In the genomic region with DNA sequence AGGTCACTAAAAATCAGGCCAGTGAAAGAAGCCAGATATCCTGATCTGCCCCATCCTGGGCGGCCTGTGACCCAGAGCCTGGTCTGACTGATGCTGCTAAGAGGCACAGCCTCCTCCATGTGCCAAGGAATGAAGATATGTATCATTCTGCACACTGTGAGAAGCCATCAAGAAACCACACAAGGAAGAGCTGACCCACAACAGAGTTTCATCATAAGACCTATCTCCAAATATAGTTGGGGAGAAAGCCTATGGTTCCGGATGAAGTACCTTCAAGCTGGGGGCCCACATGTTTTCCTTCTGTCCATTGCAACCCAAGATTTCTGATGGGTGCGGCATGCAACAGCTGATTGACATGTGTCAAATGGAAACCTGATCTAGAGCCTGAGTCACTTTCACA, we compare ENCODE assay signal across 23 mouse cellular contexts. TPM values are rescaled to one million over a fixed set of nuclear protein-coding genes. Genes with fewer than 3 reads are reported as not detected.
DNase-seq lines count a peak whose midpoint lies in the region; ATAC-seq and TF ChIP-seq lines count a peak whose summit lies in the region.
"Had no signal": no experiment of that assay in that cellular context is flagged by ENCODE, and none has a peak within 500 bp of the region (broad histone marks: within the 10 kb centered on the region; RNA-seq: fewer than 3 reads in every experiment).

No protein-coding gene starts in this region.

- H3K4me1 ChIP-seq in CH12.LX (ENCODE audit: control insufficient read depth in 1 of 2, insufficient read depth in 2 of 2) = peaks cover 6 to 10% of the 10 kb centered on the region in 2 experiments; a peak in 3 of 4 replicates
- H3K4me1 ChIP-seq in heart, embryonic 11.5 days (ENCODE audit: control insufficient read depth, insufficient read depth, low read length) = 0 out of 2 replicates have a peak, but pooled peaks cover 4% of the 10 kb centered on the region
- no peaks in the 10 kb centered on the region for H3K4me1 ChIP-seq in midbrain, embryonic 14.5 days (ENCODE audit: control insufficient read depth, insufficient read depth, low read length)
- H3K4me1 ChIP-seq: embryonic facial prominence, embryonic 12.5 days; forebrain, embryonic 13.5 days; forebrain, embryonic 15.5 days had no signal

- ATAC-seq in granulocyte monocyte progenitor cell, adult 5-6 weeks (replicated peaks; ENCODE audit: poor library complexity, severe bottlenecking) = peak; percentile 58
- ATAC-seq in heart, embryonic 11.5 days (replicated peaks; ENCODE audit: insufficient number of reproducible peaks, low FRiP score, low TSS enrichment) = no peak
- no peak for ATAC-seq in midbrain, embryonic 14.5 days (ENCODE audit: low FRiP score, low TSS enrichment)
- ATAC-seq: CD4-positive, CD25-positive, alpha-beta regulatory T cell, adult 4 months; forebrain, embryonic 13.5 days; forebrain, embryonic 15.5 days; forebrain, postnatal 0 days had no signal

- no peak for TF ChIP-seq POLR2A in CH12.LX (IDR thresholded peaks at IDR 0.05; ENCODE audit: low read depth, low read length)

- 79% methylated on average over 3 of the region's 3 CpGs for WGBS in heart, embryonic 11.5 days (ENCODE audit: insufficient replicate concordance)
- 92% methylated on average over 3 of the region's 3 CpGs for WGBS in midbrain, embryonic 14.5 days

- no peak for TF ChIP-seq CTCF in CH12.LX (conservative IDR thresholded peaks at IDR 0.05 in 1 of 2, IDR thresholded peaks at IDR 0.05 in 1 of 2; ENCODE audit: low read depth in 2 of 2, low read length in 2 of 2)

- no peak overlapping the region for H3K4me2 ChIP-seq in CH12.LX (ENCODE audit: insufficient read depth, low read depth, poor library complexity, severe bottlenecking)
- H3K4me2 ChIP-seq in heart, embryonic 11.5 days = no peak overlapping the region
- H3K4me2 ChIP-seq in midbrain, embryonic 14.5 days (ENCODE audit: low read length) = no peak overlapping the region
- H3K4me2 ChIP-seq: embryonic facial prominence, embryonic 12.5 days; forebrain, embryonic 13.5 days; forebrain, embryonic 15.5 days had no signal

- in situ Hi-C loops in CH12.LX (cut with MboI; ENCODE audit: low pct_ligation_motif_present, low pct_unique_long_range_greater_than_20kb, low sequenced_read_pairs) = loop anchor here (5.0 to 25.0 kb wide), 2 partner anchors 64 to 329 kb away; no protein-coding TSS in a partner anchor

- H3K36me3 ChIP-seq in CH12.LX (replicated peaks in 1 of 2; ENCODE audit: control insufficient read depth in 1 of 2, insufficient read depth in 1 of 2, low read length in 1 of 2) = no peaks in the 10 kb centered on the region
- no peaks in the 10 kb centered on the region for H3K36me3 ChIP-seq in heart, embryonic 11.5 days (ENCODE audit: control insufficient read depth, insufficient read depth, low read length)
- no peaks in the 10 kb centered on the region for H3K36me3 ChIP-seq in midbrain, embryonic 14.5 days (ENCODE audit: control insufficient read depth, insufficient read depth, low read length)
- H3K36me3 ChIP-seq: embryonic facial prominence, embryonic 10.5 days; embryonic facial prominence, embryonic 12.5 days; forebrain, embryonic 15.5 days had no signal

- no peak overlapping the region for H3K9ac ChIP-seq in CH12.LX (ENCODE audit: insufficient read depth, low read depth)
- H3K9ac ChIP-seq in heart, embryonic 11.5 days (ENCODE audit: low read depth, low read length) = no peak overlapping the region
- no peak overlapping the region for H3K9ac ChIP-seq in midbrain, embryonic 14.5 days (replicated peaks; ENCODE audit: low read length)
- H3K9ac ChIP-seq: embryonic facial prominence, embryonic 12.5 days; forebrain, embryonic 13.5 days; forebrain, embryonic 15.5 days; forebrain, postnatal 0 days had no signal

- no peak for TF ChIP-seq EP300 in CH12.LX (IDR thresholded peaks at IDR 0.05; ENCODE audit: low read length)

- no peak for DNase-seq in CH12.LX (ENCODE audit: extremely low read depth)
- DNase-seq in midbrain, embryonic 14.5 days = no peak
- no peak for DNase-seq in heart, postnatal 14 days
- DNase-seq: adrenal gland, adult 2 months; adrenal gland, postnatal 10 days; adrenal gland, postnatal 25 days; B cell, adult 2 months; cerebellum, adult 11 months; cerebellum, adult 18-20 months; cerebellum, adult 8-10 months; cerebellum, adult 9-11 months; cerebellum, postnatal 14 days; cerebellum, postnatal 36 days; forebrain, postnatal 0 days had no signal

- no peak overlapping the region for H3K27ac ChIP-seq in CH12.LX (ENCODE audit: insufficient read depth, low read depth)
- H3K27ac ChIP-seq in heart, embryonic 11.5 days (ENCODE audit: low read depth, low read length) = no peak overlapping the region
- H3K27ac ChIP-seq in midbrain, embryonic 14.5 days (replicated peaks; ENCODE audit: low read depth, low read length) = no peak overlapping the region
- H3K27ac ChIP-seq: embryonic facial prominence, embryonic 10.5 days; embryonic facial prominence, embryonic 12.5 days; forebrain, embryonic 13.5 days; forebrain, embryonic 15.5 days had no signal

- H3K4me3 ChIP-seq in CH12.LX (replicated peaks in 1 of 3; ENCODE audit: low read depth in 2 of 3, low read length in 2 of 3, poor library complexity in 1 of 3) = no peak overlapping the region
- H3K4me3 ChIP-seq in heart, embryonic 11.5 days (ENCODE audit: low read depth, low read length) = no peak overlapping the region
- H3K4me3 ChIP-seq in midbrain, embryonic 14.5 days (replicated peaks; ENCODE audit: low read depth, low read length) = no peak overlapping the region
- H3K4me3 ChIP-seq: embryonic facial prominence, embryonic 10.5 days; embryonic facial prominence, embryonic 12.5 days; forebrain, embryonic 13.5 days; forebrain, embryonic 15.5 days had no signal

- intact Hi-C loops in heart, postnatal 14 days (cut with DNase I) = no loop called here

- peaks cover 4% of the 10 kb centered on the region for H3K27me3 ChIP-seq in CH12.LX (replicated peaks)
- no peaks in the 10 kb centered on the region for H3K27me3 ChIP-seq in heart, embryonic 11.5 days (ENCODE audit: control insufficient read depth, insufficient read depth, low read length)
- H3K27me3 ChIP-seq in midbrain, embryonic 14.5 days (ENCODE audit: control insufficient read depth, insufficient read depth, low read length) = no peaks in the 10 kb centered on the region
- H3K27me3 ChIP-seq: embryonic facial prominence, embryonic 12.5 days; forebrain, embryonic 13.5 days; forebrain, embryonic 15.5 days had no signal

- dilution Hi-C loops in CH12.LX (cut with MboI; ENCODE audit: extremely low pct_ligation_motif_present, extremely low pct_unique_long_range_greater_than_20kb, low sequenced_read_pairs) = no loop called here

- H3K79me2 ChIP-seq in CH12.LX (replicated peaks; ENCODE audit: control insufficient read depth, extremely low read depth, insufficient read depth, poor library complexity, severe bottlenecking) = no peaks in the 10 kb centered on the region

- no peak for TF ChIP-seq RAD21 in CH12.LX (IDR thresholded peaks at IDR 0.05; ENCODE audit: low read depth, low read length)

- no peaks in the 10 kb centered on the region for H3K9me3 ChIP-seq in CH12.LX (replicated peaks; ENCODE audit: low read length)
- H3K9me3 ChIP-seq in heart, embryonic 11.5 days (replicated peaks; ENCODE audit: control insufficient read depth, low read length) = no peaks in the 10 kb centered on the region
- no peaks in the 10 kb centered on the region for H3K9me3 ChIP-seq in midbrain, embryonic 14.5 days (ENCODE audit: control insufficient read depth, low read length)
- H3K9me3 ChIP-seq: embryonic facial prominence, embryonic 10.5 days; embryonic facial prominence, embryonic 12.5 days; forebrain, embryonic 13.5 days; forebrain, embryonic 15.5 days had no signal

RNA-seq across cellular contexts. Expression of a gene that starts 16.1 kb away (rescaled TPM):
- total RNA-seq in CH12.LX (2012; rRNA removed) (not detected in 2 replicates), CH12.LX (2014; rRNA removed) (not detected in 2 replicates)
- polyA plus RNA-seq in CH12.LX (2012; ENCODE audit: insufficient read length, low read depth) = not detected in 2 replicates
- total RNA-seq in granulocyte monocyte progenitor cell, adult 5-6 weeks (2014; fragmentation: Nextera tagmentation) = not detected in 2 replicates
- total RNA-seq in granulocyte monocyte progenitor cell, adult 5-6 weeks (2017) = not detected in 2 replicates
- polyA plus RNA-seq in heart, embryonic 11.5 days (2014; fragmentation: Nextera tagmentation; extraction: Ambion mirVana) = 0.64 and 1.2 TPM in 2 replicates
- 0.90 and 1.4 TPM in 2 replicates for polyA plus RNA-seq in midbrain, embryonic 14.5 days (2014; fragmentation: Nextera tagmentation; extraction: Ambion mirVana)
- total RNA-seq in heart, postnatal 14 days (2021) = 1 to 10 TPM; 1.7 to 2.0 TPM
- total RNA-seq: adrenal gland, adult 2 months; adrenal gland, postnatal 10 days; adrenal gland, postnatal 25 days; ES-E14 had no signal
- polyA plus RNA-seq: adrenal gland, adult 2 months; CD4-positive, CD25-positive, alpha-beta regulatory T cell, adult 4 months; embryonic facial prominence, embryonic 10.5 days; embryonic facial prominence, embryonic 12.5 days; forebrain, embryonic 11.5 days had no signal

RNA-seq across cellular contexts. Expression of a gene that starts 19.7 kb away (rescaled TPM):
- total RNA-seq in CH12.LX (2012; rRNA removed) = 2.6 and 4.6 TPM in 2 replicates
- 2.9 and 3.1 TPM in 2 replicates for total RNA-seq in CH12.LX (2014; rRNA removed)
- 10.3 and 13.3 TPM in 2 replicates for polyA plus RNA-seq in CH12.LX (2012; ENCODE audit: insufficient read length, low read depth)
- 0.73 TPM in 1 of 2 replicates, not detected in the other for total RNA-seq in granulocyte monocyte progenitor cell, adult 5-6 weeks (2014; fragmentation: Nextera tagmentation)
- 6.1 and 16.0 TPM in 2 replicates for total RNA-seq in granulocyte monocyte progenitor cell, adult 5-6 weeks (2017)
- polyA plus RNA-seq in heart, embryonic 11.5 days (2014; fragmentation: Nextera tagmentation; extraction: Ambion mirVana) = 18,841 and 22,217 TPM in 2 replicates
- polyA plus RNA-seq in midbrain, embryonic 14.5 days (2014; fragmentation: Nextera tagmentation; extraction: Ambion mirVana) = 3,589 and 5,155 TPM in 2 replicates
- total RNA-seq in heart, postnatal 14 days (2021) = over 10,000 TPM; 17,559 to 24,540 TPM

RNA-seq across cellular contexts. Expression of a gene that starts 29.2 kb away (rescaled TPM):
- not detected in 2 replicates for total RNA-seq in CH12.LX (2012; rRNA removed)
- not detected in 2 replicates for total RNA-seq in CH12.LX (2014; rRNA removed)
- polyA plus RNA-seq in CH12.LX (2012; ENCODE audit: insufficient read length, low read depth) = not detected in 2 replicates
- total RNA-seq in granulocyte monocyte progenitor cell, adult 5-6 weeks (2014; fragmentation: Nextera tagmentation) = not detected in 2 replicates
- not detected in 2 replicates for total RNA-seq in granulocyte monocyte progenitor cell, adult 5-6 weeks (2017)
- polyA plus RNA-seq in heart, embryonic 11.5 days (2014; fragmentation: Nextera tagmentation; extraction: Ambion mirVana) = 23.0 and 24.4 TPM in 2 replicates
- 0.74 TPM in 1 of 2 replicates, not detected in the other for polyA plus RNA-seq in midbrain, embryonic 14.5 days (2014; fragmentation: Nextera tagmentation; extraction: Ambion mirVana)
- total RNA-seq in heart, postnatal 14 days (2021) = 1 to 10 TPM; 2.9 TPM
- polyA plus RNA-seq: CD4-positive, CD25-positive, alpha-beta regulatory T cell, adult 4 months had no signal

RNA-seq across cellular contexts. Expression of a gene that starts 31.6 kb away (rescaled TPM):
- 5.3 and 6.7 TPM in 2 replicates for total RNA-seq in CH12.LX (2012; rRNA removed)
- total RNA-seq in CH12.LX (2014; rRNA removed) = 1.7 and 2.4 TPM in 2 replicates
- 11.3 and 13.2 TPM in 2 replicates for polyA plus RNA-seq in CH12.LX (2012; ENCODE audit: insufficient read length, low read depth)
- total RNA-seq in granulocyte monocyte progenitor cell, adult 5-6 weeks (2014; fragmentation: Nextera tagmentation) = 10.1 and 13.5 TPM in 2 replicates
- 1.8 and 3.4 TPM in 2 replicates for total RNA-seq in granulocyte monocyte progenitor cell, adult 5-6 weeks (2017)
- polyA plus RNA-seq in heart, embryonic 11.5 days (2014; fragmentation: Nextera tagmentation; extraction: Ambion mirVana) = 14.8 and 15.3 TPM in 2 replicates
- 22.7 and 25.4 TPM in 2 replicates for polyA plus RNA-seq in midbrain, embryonic 14.5 days (2014; fragmentation: Nextera tagmentation; extraction: Ambion mirVana)
- 10 to 100 TPM; 13.3 to 17.4 TPM for total RNA-seq in heart, postnatal 14 days (2021)

RNA-seq across cellular contexts. Expression of a gene that starts 32.7 kb away (rescaled TPM):
- total RNA-seq in CH12.LX (2012; rRNA removed) (1.9 and 4.9 TPM in 2 replicates), CH12.LX (2014; rRNA removed) (4.1 and 5.2 TPM in 2 replicates)
- 3.3 and 4.7 TPM in 2 replicates for polyA plus RNA-seq in CH12.LX (2012; ENCODE audit: insufficient read length, low read depth)
- 2.8 TPM in 1 of 2 replicates, not detected in the other for total RNA-seq in granulocyte monocyte progenitor cell, adult 5-6 weeks (2014; fragmentation: Nextera tagmentation)
- 0.46 and 0.52 TPM in 2 replicates for total RNA-seq in granulocyte monocyte progenitor cell, adult 5-6 weeks (2017)
- polyA plus RNA-seq in heart, embryonic 11.5 days (2014; fragmentation: Nextera tagmentation; extraction: Ambion mirVana) = 8,943 and 11,032 TPM in 2 replicates
- 1,330 and 1,946 TPM in 2 replicates for polyA plus RNA-seq in midbrain, embryonic 14.5 days (2014; fragmentation: Nextera tagmentation; extraction: Ambion mirVana)
- over 10,000 TPM; 19,140 to 26,056 TPM for total RNA-seq in heart, postnatal 14 days (2021)
- total RNA-seq: ES-E14 had no signal

Comparison
In these comparisons a context has a peak if more than half of its experiments do, and no peak if none do; other contexts are left out.
1. RNA of a gene that starts 19.7 kb away (total RNA-seq): 17,559 to 24,540 TPM in heart, postnatal 14 days; 0.73 to 16.0 TPM in granulocyte monocyte progenitor cell, adult 5-6 weeks and 2.6 to 4.6 TPM in CH12.LX; every median in the first group is over 1,000 times any median in the second.